Mouse (Mus musculus): Measurements from ENCODE around the gene Cplx2.

DNA sequence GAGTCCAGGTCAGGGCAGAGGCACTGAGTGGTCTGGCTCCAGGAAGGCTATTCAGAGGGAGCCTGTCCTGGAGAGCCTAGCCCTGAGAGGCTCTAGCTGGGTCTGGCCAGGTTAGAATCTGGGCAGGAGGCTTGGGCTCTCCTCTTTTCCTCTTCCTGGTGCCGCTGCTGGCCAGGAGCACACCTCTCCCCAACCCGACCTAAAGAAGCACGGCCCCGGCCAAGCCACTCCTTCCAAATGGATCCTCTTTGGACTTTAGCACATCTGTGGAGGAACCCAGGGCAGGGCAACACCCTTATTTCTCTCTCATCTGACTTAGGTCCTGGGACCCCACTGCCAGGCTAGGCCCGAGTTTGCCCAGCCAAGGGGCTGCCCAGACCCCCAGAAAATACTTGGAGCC lies 9.3 kb downstream of the Cplx2 start:
- TF ChIP-seq CTCF (IDR thresholded peaks at IDR 0.05; ENCODE audit: borderline replicate concordance, insufficient read depth, low read depth, low read length) (no peak), POLR2A (IDR thresholded peaks at IDR 0.05; ENCODE audit: borderline replicate concordance, insufficient read depth, low read length) (no peak)
